Mouse (Mus musculus): Measurements from ENCODE around the gene Hipk2. TPM values are rescaled to one million over a fixed set of nuclear protein-coding genes. Genes with fewer than 3 reads are reported as not detected.

Hipk2 gene
- polyA plus RNA-seq, 1 experiment from 2014 or later = 45.3 TPM

DNA sequence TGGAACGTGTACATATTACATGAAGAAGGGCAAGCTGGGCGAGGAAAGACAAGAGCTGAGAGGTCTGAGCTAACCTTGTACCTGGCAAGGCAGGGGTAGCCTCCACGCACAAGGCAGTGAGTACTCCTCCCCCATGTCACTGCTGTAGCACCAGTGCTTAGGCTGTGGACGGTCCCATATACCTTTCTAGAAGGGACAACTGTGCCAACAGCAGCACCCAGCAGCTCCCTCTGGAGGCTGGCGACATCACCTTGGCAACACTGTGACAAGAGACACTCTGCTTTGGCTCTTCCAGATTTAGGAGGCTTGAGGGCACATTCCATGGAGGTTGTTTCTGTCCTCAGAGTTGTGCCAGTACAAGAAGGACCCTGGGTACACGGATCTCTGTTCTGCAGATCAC, 123.5 kb downstream of the Hipk2 start:
- H3K27ac ChIP-seq = no peak overlapping the region
- H3K4me1 ChIP-seq = 0 out of 2 replicates have a peak, but pooled peaks cover 4% of the 10 kb centered on the region
- no peak overlapping the region for H3K4me3 ChIP-seq
- H3K36me3 ChIP-seq (replicated peaks) = no peaks in the 10 kb centered on the region
- H3K27me3 ChIP-seq (replicated peaks) = no peaks in the 10 kb centered on the region
- no peak overlapping the region for H3K4me2 ChIP-seq
- no peaks in the 10 kb centered on the region for H3K9me3 ChIP-seq
- H3K9ac ChIP-seq = no peak overlapping the region
- 86% methylated on average over 6 of the region's 6 CpGs for WGBS
- peak; percentile 55 for ATAC-seq (replicated peaks)

DNA sequence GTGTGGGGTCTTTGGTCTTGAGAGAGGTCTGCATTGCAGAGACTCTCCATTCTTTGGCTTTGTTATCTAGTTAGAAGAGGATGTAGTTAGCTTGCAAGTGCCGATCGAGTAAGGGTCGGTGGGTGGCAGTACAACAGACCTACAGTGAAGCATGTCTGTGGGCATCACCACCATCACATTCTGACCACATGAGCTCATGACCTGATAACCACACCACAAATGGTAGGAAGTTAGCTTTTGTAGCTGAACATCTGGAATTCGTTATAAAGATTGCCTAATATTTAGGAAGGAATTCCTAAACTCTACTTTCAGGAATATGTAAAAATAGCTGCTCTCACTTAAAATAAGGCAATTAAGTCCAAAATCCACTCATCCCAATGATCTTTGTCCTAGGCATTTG, 127.9 kb downstream of the Hipk2 start:
- no peak for ATAC-seq (replicated peaks)
- peaks cover 3% of the 10 kb centered on the region; the same call in 1 of the 2 replicates for H3K36me3 ChIP-seq (replicated peaks)
- no peaks in the 10 kb centered on the region for H3K9me3 ChIP-seq
- 92% methylated on average over 4 of the region's 4 CpGs for WGBS
- H3K4me3 ChIP-seq = no peak overlapping the region
- H3K9ac ChIP-seq = no peak overlapping the region
- no peak overlapping the region for H3K4me2 ChIP-seq
- H3K27ac ChIP-seq = no peak overlapping the region
- no peaks in the 10 kb centered on the region for H3K27me3 ChIP-seq (replicated peaks)
- H3K4me1 ChIP-seq = no peaks in the 10 kb centered on the region

DNA sequence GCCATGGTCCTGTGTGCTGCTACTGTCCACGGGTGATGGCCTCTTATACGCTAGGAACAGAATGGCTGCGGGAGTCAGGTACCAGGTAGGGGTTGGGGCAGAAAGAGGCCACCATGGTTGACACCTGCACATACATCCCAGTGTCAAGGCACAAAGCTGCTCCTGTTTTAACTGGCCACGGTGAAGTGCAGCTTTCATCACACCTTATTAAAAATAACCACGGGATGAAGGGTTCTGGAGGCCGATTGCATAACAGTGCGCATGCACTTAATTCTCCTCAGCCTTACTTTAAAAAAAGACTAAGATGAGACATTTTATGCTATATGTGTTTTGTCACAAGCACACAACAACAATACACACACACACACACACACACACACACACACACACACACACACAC, 132.6 kb downstream of the Hipk2 start:
- H3K27me3 ChIP-seq (replicated peaks) = no peaks in the 10 kb centered on the region
- no peak overlapping the region for H3K27ac ChIP-seq
- no peak overlapping the region for H3K4me2 ChIP-seq
- WGBS = 98% methylated on average over 7 of the region's 7 CpGs
- no peak overlapping the region for H3K9ac ChIP-seq
- H3K4me1 ChIP-seq = no peaks in the 10 kb centered on the region
- no peak for ATAC-seq (replicated peaks)
- H3K36me3 ChIP-seq (replicated peaks) = peaks cover 16% of the 10 kb centered on the region
- H3K9me3 ChIP-seq = no peaks in the 10 kb centered on the region
- H3K4me3 ChIP-seq = no peak overlapping the region

DNA sequence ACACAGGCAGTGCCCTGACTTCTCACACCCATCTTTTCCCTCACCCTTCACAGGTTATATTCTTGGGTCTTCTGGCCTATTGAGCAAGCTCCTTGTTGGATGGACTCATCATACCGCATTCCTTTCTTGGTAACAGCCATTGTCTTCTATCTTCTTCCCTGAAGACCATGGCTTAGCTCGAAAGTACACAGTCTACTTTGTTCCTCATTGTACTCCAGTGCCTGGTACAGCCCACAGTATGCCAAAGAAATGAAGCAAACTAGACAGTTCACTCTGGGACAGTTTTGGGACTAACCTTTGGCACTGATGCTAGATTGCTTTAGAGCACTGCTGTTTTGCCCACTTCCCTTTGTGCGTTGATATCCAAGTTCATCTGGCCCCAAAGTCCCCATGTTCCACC, 133.5 kb downstream of the Hipk2 start:
- H3K27ac ChIP-seq = no peak overlapping the region
- no peak overlapping the region for H3K4me3 ChIP-seq
- WGBS = 95% methylated on average over 3 of the region's 3 CpGs
- no peak overlapping the region for H3K4me2 ChIP-seq
- no peak for ATAC-seq (replicated peaks)
- H3K9me3 ChIP-seq = no peaks in the 10 kb centered on the region
- H3K9ac ChIP-seq = no peak overlapping the region
- no peaks in the 10 kb centered on the region for H3K27me3 ChIP-seq (replicated peaks)
- H3K36me3 ChIP-seq (replicated peaks) = peaks cover 17% of the 10 kb centered on the region
- H3K4me1 ChIP-seq = no peaks in the 10 kb centered on the region

DNA sequence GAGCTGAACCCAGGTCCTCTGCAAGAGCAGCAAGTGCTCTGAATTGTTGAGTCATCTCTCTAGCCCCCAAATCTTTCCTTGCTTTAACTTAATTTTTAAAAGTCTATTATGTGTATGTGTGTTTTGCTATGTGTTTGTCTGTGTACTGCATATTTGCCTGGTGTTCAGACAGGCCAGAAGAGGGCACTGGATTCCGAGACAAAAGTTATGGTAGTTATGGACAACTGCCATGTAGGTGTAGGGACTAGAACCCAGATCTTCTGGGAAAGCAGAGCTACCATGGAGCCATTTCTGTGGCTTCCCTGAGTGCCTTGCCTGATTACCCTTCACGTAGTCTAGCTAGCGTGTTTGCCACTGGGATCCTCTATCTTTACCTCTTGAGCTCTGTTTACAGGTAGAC, 134.9 kb downstream of the Hipk2 start:
- H3K9me3 ChIP-seq = no peaks in the 10 kb centered on the region
- no peak overlapping the region for H3K9ac ChIP-seq

DNA sequence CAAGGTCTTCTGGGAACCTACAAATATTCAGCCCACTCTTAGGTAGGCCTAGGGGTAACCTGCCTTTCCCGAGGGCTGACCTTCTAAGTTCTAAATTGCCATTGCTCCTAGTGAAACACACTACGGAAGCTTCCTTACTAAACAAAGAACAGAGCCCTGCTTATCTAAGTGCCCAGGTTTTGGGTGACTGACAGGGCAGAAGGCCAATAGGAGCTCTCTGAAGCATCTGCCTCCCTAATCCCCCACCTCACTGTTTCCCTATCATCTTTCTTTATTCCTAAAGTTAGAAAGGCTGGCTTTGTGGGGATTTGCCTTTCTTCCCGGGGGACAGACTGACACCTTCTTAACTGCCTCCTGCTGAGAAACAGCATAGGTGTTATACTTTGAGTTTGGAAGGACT, 136.7 kb downstream of the Hipk2 start:
- Histone ChIP-seq H3K4me2 (no peak overlapping the region), H3K9ac (no peak overlapping the region), H3K9me3 (no peaks in the 10 kb centered on the region), H3K27ac (no peak overlapping the region), H3K4me3 (no peak overlapping the region), H3K4me1 (no peaks in the 10 kb centered on the region), H3K36me3 (replicated peaks) (peaks cover 22% of the 10 kb centered on the region), H3K27me3 (replicated peaks) (no peaks in the 10 kb centered on the region)
- 56% methylated on average over 3 of the region's 3 CpGs for WGBS
- ATAC-seq (replicated peaks) = no peak

More for the DNA sequence above, 134.9 kb downstream of the Hipk2 start:
- Histone ChIP-seq H3K4me2 (no peak overlapping the region), H3K36me3 (replicated peaks) (peaks cover 22% of the 10 kb centered on the region), H3K27me3 (replicated peaks) (no peaks in the 10 kb centered on the region), H3K4me3 (no peak overlapping the region), H3K27ac (no peak overlapping the region), H3K4me1 (no peaks in the 10 kb centered on the region)
- 95% methylated on average over 3 of the region's 3 CpGs for WGBS
- no peak for ATAC-seq (replicated peaks)

DNA sequence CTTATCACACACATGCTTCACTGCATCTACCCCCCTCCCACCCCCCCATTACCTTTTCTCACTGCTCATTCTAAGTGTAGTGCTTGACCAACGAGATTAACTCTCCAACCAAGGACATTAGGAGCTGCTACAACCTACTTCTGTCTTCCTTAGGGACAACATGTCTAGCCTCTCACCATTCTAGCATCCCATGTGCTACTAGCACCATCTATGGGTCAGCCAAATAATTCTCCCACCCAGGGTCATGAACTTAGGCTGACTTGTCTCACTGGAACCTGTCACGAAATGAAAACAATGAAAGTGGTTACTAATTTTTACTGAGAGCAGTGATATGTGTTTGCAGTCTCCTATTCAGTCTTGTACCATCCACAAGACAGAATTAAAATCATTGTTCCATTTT, 138.2 kb downstream of the Hipk2 start:
- H3K4me1 ChIP-seq = no peaks in the 10 kb centered on the region
- 65% methylated on average over 2 of the region's 2 CpGs for WGBS
- H3K4me2 ChIP-seq = no peak overlapping the region
- no peaks in the 10 kb centered on the region for H3K27me3 ChIP-seq (replicated peaks)
- H3K9me3 ChIP-seq = no peaks in the 10 kb centered on the region
- peaks cover 16% of the 10 kb centered on the region for H3K36me3 ChIP-seq (replicated peaks)
- no peak for ATAC-seq (replicated peaks)
- H3K9ac ChIP-seq = no peak overlapping the region
- H3K4me3 ChIP-seq = no peak overlapping the region
- no peak overlapping the region for H3K27ac ChIP-seq

DNA sequence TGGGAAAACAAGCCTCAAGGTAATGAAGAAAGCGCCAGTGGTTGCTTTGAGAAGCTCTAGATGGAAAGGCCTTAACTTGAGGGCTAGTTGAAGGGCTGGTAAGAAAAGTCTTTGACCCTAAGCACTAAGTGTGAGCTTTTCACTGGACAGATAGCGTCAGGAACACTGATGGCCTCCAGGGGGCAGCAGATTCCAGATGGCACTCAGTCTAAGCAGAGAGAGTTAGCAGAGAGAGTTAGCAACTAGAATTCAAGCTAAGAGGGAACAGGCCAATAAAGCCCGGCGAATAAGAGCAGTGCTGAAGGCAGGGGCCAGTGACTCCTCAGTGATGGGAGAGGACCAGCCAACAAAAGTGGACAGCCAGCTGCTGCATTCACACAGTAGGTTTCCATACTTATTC, 139.7 kb downstream of the Hipk2 start:
- peaks cover 6% of the 10 kb centered on the region; the same call in 1 of the 2 replicates for H3K36me3 ChIP-seq (replicated peaks)
- WGBS = 22% methylated on average over 4 of the region's 4 CpGs

DNA sequence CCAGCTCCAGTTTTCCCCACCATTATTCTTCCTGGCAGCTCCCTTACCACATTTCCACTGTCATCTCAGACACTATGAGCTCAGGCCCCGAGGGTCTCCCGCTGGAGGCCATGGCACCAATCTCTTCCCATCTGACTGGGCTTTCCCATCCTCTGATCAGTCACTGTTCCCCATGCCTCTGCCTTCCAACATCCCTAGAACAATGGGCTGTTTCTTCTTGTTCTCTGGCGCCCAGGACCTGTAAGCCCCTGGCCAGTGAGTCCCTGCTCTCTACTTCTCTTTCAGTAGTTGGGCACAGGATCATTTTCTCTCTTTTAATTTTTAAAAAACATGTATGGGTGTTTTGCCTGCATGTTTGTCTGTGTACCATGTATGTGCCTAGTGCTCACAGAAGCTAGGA, 143.3 kb downstream of the Hipk2 start:
- ATAC-seq (replicated peaks) = no peak
- no peak overlapping the region for H3K4me2 ChIP-seq
- peaks cover 6% of the 10 kb centered on the region; the same call in 1 of the 2 replicates for H3K36me3 ChIP-seq (replicated peaks)

More for the DNA sequence above, 139.7 kb downstream of the Hipk2 start:
- Histone ChIP-seq H3K9ac (no peak overlapping the region), H3K27me3 (replicated peaks) (no peaks in the 10 kb centered on the region), H3K4me1 (no peaks in the 10 kb centered on the region), H3K27ac (no peak overlapping the region), H3K9me3 (no peaks in the 10 kb centered on the region), H3K4me3 (no peak overlapping the region), H3K4me2 (no peak overlapping the region)
- peak; percentile 81 for ATAC-seq (replicated peaks)

DNA sequence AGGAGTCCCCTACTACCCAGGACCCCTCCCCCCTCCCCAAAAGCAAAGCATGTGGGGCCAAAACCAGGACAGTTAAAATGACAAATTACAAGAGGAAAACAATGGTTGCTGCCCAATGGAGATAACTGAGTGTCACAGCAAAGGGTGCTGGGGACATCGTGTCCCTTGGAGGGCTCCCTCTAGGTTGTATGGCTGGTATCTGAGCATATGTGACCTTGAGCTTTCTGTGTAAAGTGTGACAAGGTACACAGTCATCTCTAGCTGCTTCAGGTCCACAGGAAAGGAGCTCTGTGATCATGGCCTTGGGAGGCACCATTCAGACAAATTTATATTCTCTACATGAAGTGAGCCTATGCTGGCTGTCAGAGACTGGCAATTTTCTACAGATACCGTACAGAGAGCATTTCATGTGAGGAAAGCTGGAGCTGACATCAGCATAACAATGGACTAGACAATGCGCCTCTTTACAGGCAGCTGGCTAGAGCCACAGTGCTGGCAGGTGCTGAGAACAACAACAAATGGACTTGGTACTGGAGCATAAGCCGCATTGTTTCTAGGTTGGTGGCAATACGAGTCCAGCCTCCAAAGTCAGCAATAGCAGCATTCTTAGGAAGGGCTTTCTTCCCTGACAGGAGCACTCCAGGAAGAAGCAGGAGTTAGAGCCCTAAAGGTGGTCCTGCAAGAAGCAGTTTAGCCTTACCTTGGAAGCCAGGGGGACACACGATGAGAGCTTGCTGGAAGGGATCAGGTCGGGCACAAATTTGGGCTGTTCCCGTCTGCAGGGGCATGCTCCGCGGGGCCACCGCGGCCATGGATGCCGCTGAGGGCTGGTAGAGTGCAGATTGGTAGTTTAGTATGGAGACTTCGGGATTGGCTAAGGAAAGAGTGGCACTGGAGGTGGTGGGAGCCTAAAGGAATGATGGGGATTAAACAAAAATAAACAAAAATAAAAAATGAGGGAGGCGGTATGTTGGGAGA, 145.5 kb downstream of the Hipk2 start:
- no peak overlapping the region for H3K9ac ChIP-seq
- WGBS = 61% methylated on average over 15 of the region's 15 CpGs
- peak; percentile 77 for ATAC-seq (replicated peaks)
- peaks cover 10% of the 10 kb centered on the region for H3K4me1 ChIP-seq
- H3K4me2 ChIP-seq = no peak overlapping the region
- H3K9me3 ChIP-seq = no peaks in the 10 kb centered on the region
- no peaks in the 10 kb centered on the region for H3K36me3 ChIP-seq (replicated peaks)
- no peak overlapping the region for H3K4me3 ChIP-seq
- no peaks in the 10 kb centered on the region for H3K27me3 ChIP-seq (replicated peaks)
- H3K27ac ChIP-seq = peak overlapping the region; percentile 74

More for the DNA sequence above, 143.3 kb downstream of the Hipk2 start:
- no peak overlapping the region for H3K4me3 ChIP-seq
- WGBS = 75% methylated on average over 3 of the region's 3 CpGs
- no peaks in the 10 kb centered on the region for H3K27me3 ChIP-seq (replicated peaks)
- H3K4me1 ChIP-seq = peaks cover 8% of the 10 kb centered on the region
- no peak overlapping the region for H3K27ac ChIP-seq
- no peaks in the 10 kb centered on the region for H3K9me3 ChIP-seq
- H3K9ac ChIP-seq = no peak overlapping the region

DNA sequence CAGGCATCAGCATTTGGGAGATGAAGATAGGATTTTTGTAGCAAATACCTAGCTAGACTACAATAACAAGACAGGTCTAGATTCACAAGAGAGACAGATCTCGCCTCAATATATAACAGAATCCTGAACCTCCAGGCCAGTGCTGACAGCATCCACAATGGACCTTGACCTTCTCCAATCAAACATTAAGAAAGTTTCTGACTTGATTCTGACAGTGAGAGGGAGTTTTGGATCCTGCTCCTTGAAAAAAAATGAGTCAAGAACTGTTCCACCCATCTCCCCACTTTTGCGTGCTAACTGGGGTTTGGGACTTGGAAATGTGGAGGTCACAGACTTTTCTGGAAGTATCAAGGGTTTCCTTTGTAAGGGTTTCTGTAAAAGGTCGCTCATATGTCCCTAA, 150.4 kb downstream of the Hipk2 start:
- Histone ChIP-seq H3K4me1 (peaks cover 7% of the 10 kb centered on the region), H3K36me3 (replicated peaks) (peaks cover 3% of the 10 kb centered on the region), H3K9me3 (no peaks in the 10 kb centered on the region), H3K4me3 (no peak overlapping the region), H3K27me3 (replicated peaks) (no peaks in the 10 kb centered on the region), H3K27ac (no peak overlapping the region), H3K9ac (no peak overlapping the region), H3K4me2 (no peak overlapping the region)
- no peak for ATAC-seq (replicated peaks)
- 96% methylated on average over 3 of the region's 3 CpGs for WGBS

DNA sequence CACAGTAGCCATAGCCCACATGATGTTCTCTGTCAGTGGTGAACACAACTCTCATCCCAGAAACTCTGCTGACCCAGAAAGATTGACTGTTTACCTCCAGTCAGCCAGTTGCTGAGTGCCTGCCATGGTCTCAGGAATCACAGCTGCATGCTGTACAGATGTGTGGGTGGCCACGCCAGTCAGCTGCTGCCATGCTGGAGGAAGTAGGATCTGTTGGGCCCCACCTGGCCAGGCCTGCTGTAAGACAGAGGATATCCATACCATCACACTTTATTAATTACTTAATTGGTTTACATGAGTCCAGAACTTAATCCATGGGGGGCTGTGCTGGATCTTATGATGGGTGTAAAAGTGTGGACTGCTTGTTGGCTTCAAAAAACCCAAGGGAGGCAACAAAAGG, 154.6 kb downstream of the Hipk2 start:
- no peak overlapping the region for H3K4me2 ChIP-seq
- no peak overlapping the region for H3K4me3 ChIP-seq
- no peaks in the 10 kb centered on the region for H3K4me1 ChIP-seq
- 90% methylated on average over 1 of the region's 1 CpGs for WGBS
- H3K27ac ChIP-seq = no peak overlapping the region
- no peak for ATAC-seq (replicated peaks)
- no peaks in the 10 kb centered on the region for H3K27me3 ChIP-seq (replicated peaks)
- no peaks in the 10 kb centered on the region for H3K9me3 ChIP-seq
- peaks cover 27% of the 10 kb centered on the region for H3K36me3 ChIP-seq (replicated peaks)
- no peak overlapping the region for H3K9ac ChIP-seq

DNA sequence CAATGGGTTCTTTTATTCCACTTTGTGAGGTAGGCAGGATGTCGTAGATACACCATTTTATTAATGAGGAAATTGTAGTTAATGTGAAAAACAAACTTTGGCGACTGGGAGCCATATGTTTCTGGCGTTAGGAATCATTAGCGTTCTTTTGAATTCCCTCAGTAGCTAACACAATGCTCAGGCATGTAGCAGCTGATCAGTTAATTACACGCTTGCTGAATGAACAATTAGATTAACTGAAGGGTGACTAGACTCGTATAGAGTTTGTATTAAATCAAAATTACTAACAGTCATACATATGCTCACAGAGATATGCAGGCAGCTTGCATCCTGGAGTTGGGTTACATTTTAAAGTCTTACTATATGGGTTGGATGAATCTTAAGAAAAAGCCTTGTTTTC, 156.7 kb downstream of the Hipk2 start:
- WGBS = 37% methylated on average over 6 of the region's 6 CpGs
- no peaks in the 10 kb centered on the region for H3K27me3 ChIP-seq (replicated peaks)
- no peak overlapping the region for H3K4me2 ChIP-seq
- no peak overlapping the region for H3K27ac ChIP-seq
- no peaks in the 10 kb centered on the region for H3K4me1 ChIP-seq
- no peak overlapping the region for H3K4me3 ChIP-seq
- peaks cover 49% of the 10 kb centered on the region for H3K36me3 ChIP-seq (replicated peaks)
- no peaks in the 10 kb centered on the region for H3K9me3 ChIP-seq
- no peak overlapping the region for H3K9ac ChIP-seq
- no peak for ATAC-seq (replicated peaks)
